In the genomic region with DNA sequence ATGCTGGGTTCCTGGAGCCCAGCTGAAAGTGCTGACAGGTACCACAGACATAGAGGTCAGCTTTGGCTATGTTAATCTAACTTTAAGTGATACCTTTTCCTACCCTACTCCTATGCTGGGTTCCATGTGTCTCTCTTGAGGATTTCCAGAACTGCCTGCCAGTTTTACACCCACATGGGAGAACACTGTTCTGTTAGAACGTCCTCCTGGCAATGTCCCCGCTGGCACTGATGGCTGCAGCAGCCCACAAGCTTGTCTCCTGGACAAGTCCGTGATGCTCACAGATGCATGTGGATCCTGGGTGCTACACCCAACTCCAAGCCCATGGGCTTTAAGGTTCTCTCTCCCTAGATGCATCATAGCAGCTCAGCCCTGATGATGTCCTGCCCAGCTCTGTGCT, we compare ENCODE assay signal across 15 mouse cellular contexts. TPM values are rescaled to one million over a fixed set of nuclear protein-coding genes. Genes with fewer than 3 reads are reported as not detected.
DNase-seq lines count a peak whose midpoint lies in the region; ATAC-seq lines count a peak whose summit lies in the region.
"Had no signal": no experiment of that assay in that cellular context is flagged by ENCODE, and none has a peak within 500 bp of the region (broad histone marks: within the 10 kb centered on the region; RNA-seq: fewer than 3 reads in every experiment).

No protein-coding gene starts in this region.

- H3K36me3 ChIP-seq in liver, embryonic 11.5 days (ENCODE audit: control insufficient read depth, insufficient read depth, low read length) = no peaks in the 10 kb centered on the region
- H3K36me3 ChIP-seq in midbrain, embryonic 16.5 days (ENCODE audit: control insufficient read depth, insufficient read depth, low read length) = no peaks in the 10 kb centered on the region
- H3K36me3 ChIP-seq: embryonic facial prominence, embryonic 10.5 days; neural tube, embryonic 12.5 days had no signal

- no peak overlapping the region for H3K27ac ChIP-seq in liver, embryonic 11.5 days (ENCODE audit: low read depth, low read length)
- no peak overlapping the region for H3K27ac ChIP-seq in midbrain, embryonic 16.5 days (ENCODE audit: low read length)
- H3K27ac ChIP-seq: neural tube, embryonic 12.5 days had no signal

- H3K4me1 ChIP-seq in liver, embryonic 11.5 days (replicated peaks; ENCODE audit: control insufficient read depth, insufficient read depth, low read length) = no peaks in the 10 kb centered on the region
- peaks cover 9% of the 10 kb centered on the region for H3K4me1 ChIP-seq in midbrain, embryonic 16.5 days (ENCODE audit: control insufficient read depth, insufficient read depth, low read length)

- no peak overlapping the region for H3K4me3 ChIP-seq in liver, embryonic 11.5 days (ENCODE audit: low read depth, low read length)
- H3K4me3 ChIP-seq in midbrain, embryonic 16.5 days (ENCODE audit: low read depth, low read length) = no peak overlapping the region
- H3K4me3 ChIP-seq: embryonic facial prominence, embryonic 10.5 days; neural tube, embryonic 12.5 days had no signal

- H3K9ac ChIP-seq in liver, embryonic 11.5 days (ENCODE audit: low read depth, low read length) = no peak overlapping the region
- no peak overlapping the region for H3K9ac ChIP-seq in midbrain, embryonic 16.5 days (ENCODE audit: low read depth, low read length)
- H3K9ac ChIP-seq: neural tube, embryonic 12.5 days had no signal

- no peaks in the 10 kb centered on the region for H3K9me3 ChIP-seq in liver, embryonic 11.5 days (ENCODE audit: control insufficient read depth, low read length)
- no peaks in the 10 kb centered on the region for H3K9me3 ChIP-seq in midbrain, embryonic 16.5 days (replicated peaks; ENCODE audit: control insufficient read depth, low read length, poor library complexity, severe bottlenecking)
- H3K9me3 ChIP-seq: embryonic facial prominence, embryonic 10.5 days; neural tube, embryonic 12.5 days had no signal

- intact Hi-C loops in left cerebral cortex, postnatal 4 days (cut with DNase I) = no loop called here
- intact Hi-C loops in left cerebral cortex, postnatal 25 days (cut with DNase I) = loop anchor here (1.0 kb wide), 1 partner anchor 20 kb away; no protein-coding TSS in a partner anchor

- ATAC-seq in liver, embryonic 11.5 days (replicated peaks; ENCODE audit: low FRiP score) = no peak
- no peak for ATAC-seq in midbrain, embryonic 16.5 days

- 85% methylated on average over 3 of the region's 3 CpGs for WGBS in liver, embryonic 11.5 days
- 95% methylated on average over 3 of the region's 3 CpGs for WGBS in midbrain, embryonic 16.5 days

- no peaks in the 10 kb centered on the region; the same call in 1 of the 2 replicates for H3K27me3 ChIP-seq in liver, embryonic 11.5 days (replicated peaks; ENCODE audit: control insufficient read depth, insufficient read depth, low read length)
- H3K27me3 ChIP-seq in midbrain, embryonic 16.5 days (ENCODE audit: control insufficient read depth, insufficient read depth, low read depth, low read length) = no peaks in the 10 kb centered on the region
- H3K27me3 ChIP-seq: neural tube, embryonic 12.5 days had no signal

- DNase-seq in left cerebral cortex, adult 11 months (ENCODE audit: low spot score) = peak; percentile 73
- no peak for DNase-seq in left cerebral cortex, postnatal 4 days
- peak; percentile 91 for DNase-seq in layer of hippocampus, adult 9-11 months
- DNase-seq in left cerebral cortex, postnatal 25 days (ENCODE audit: low spot score in 2 of 2) = peak; percentile 80 to 97
- no peak for DNase-seq in spleen, adult 18-20 months
- DNase-seq in urinary bladder, postnatal 25 days (ENCODE audit: low spot score) = no peak
- DNase-seq in liver, embryonic 11.5 days (ENCODE audit: low spot score) = no peak
- DNase-seq: adrenal gland, adult 8-10 months; cerebellum, adult 9-11 months; heart, postnatal 14 days; midbrain, embryonic 14.5 days; thymus, postnatal 25 days had no signal

- no peak overlapping the region for H3K4me2 ChIP-seq in liver, embryonic 11.5 days
- H3K4me2 ChIP-seq in midbrain, embryonic 16.5 days (ENCODE audit: low read length) = no peak overlapping the region
- H3K4me2 ChIP-seq: neural tube, embryonic 12.5 days had no signal

RNA-seq across cellular contexts. Expression of a gene that starts 44.1 kb away (rescaled TPM):
- 10 to 100 TPM; 36.7 to 38.5 TPM for total RNA-seq in left cerebral cortex, postnatal 4 days (2021)
- 10 to 100 TPM; 57.1 to 59.2 TPM for total RNA-seq in left cerebral cortex, postnatal 25 days (2021)
- polyA plus RNA-seq in liver, embryonic 11.5 days (2014; fragmentation: Nextera tagmentation; extraction: Ambion mirVana) = 12.7 and 13.2 TPM in 2 replicates
- 19.6 and 22.1 TPM in 2 replicates for polyA plus RNA-seq in midbrain, embryonic 16.5 days (2015; fragmentation: Nextera tagmentation; extraction: Ambion mirVana)

Comparison
In these comparisons a context has a peak if more than half of its experiments do, and no peak if none do; other contexts are left out.
1. DNase-seq: peak in left cerebral cortex, adult 11 months (single experiment), layer of hippocampus, adult 9-11 months (single experiment) and left cerebral cortex, postnatal 25 days (2 of 2); none in left cerebral cortex, postnatal 4 days (single experiment), spleen, adult 18-20 months (0 of 2), urinary bladder, postnatal 25 days (single experiment) and liver, embryonic 11.5 days (single experiment).